In the genomic region with DNA sequence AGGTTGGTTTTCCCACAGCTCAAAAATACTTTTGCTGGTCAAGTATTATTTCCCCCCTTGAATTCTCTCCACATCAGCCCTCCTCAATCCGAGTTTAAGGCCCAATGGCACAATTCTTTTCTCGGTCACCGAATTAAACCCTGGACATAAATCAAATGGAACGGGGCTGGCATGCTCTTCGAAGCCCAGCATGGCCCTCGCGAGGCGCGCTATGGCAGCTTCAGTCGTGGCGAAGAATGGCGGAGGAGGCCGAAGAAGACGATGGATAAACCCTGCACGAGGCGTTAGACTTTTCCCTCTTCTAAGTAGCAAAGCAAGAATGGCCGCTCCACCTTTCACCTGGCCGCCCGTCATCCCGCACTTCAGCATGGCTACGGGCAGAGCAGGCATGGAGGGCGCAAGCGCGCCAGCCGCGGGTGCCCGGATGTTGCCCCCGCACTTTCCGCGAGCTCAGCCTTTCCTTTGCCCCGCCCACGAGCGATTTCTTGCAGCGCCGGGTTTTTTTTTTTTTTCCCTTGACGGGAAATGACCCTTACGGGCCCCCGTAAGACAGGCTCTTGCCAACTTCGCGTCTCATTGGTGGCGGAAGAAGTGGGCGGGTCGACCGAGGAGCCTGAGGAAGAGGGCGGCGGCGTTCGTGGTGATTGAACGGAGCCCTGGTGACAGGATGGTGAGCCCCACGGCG, we compare ENCODE assay signal across 7 mouse cellular contexts. TPM values are rescaled to one million over a fixed set of nuclear protein-coding genes. Genes with fewer than 3 reads are reported as not detected.
DNase-seq lines count a peak whose midpoint lies in the region; ATAC-seq lines count a peak whose summit lies in the region.

A gene (minus strand): TSS at position 427 of the 685 bp plus-strand sequence.
A gene (plus strand): TSS at position 563 of the 685 bp plus-strand sequence.

- peak within 1 kb of the TSS; percentile 94 for H3K4me3 ChIP-seq in intestine, embryonic 16.5 days (ENCODE audit: low read length)
- H3K4me3 ChIP-seq in midbrain, embryonic 11.5 days (ENCODE audit: low read depth, low read length) = peak within 1 kb of the TSS; percentile 93

- peak within 1 kb of the TSS; percentile 93 for H3K9ac ChIP-seq in intestine, embryonic 16.5 days (ENCODE audit: low read depth, low read length)
- H3K9ac ChIP-seq in midbrain, embryonic 11.5 days (ENCODE audit: low read length) = peak within 1 kb of the TSS; percentile 86

- peak; percentile 96 for ATAC-seq in intestine, embryonic 16.5 days
- ATAC-seq in midbrain, embryonic 11.5 days (ENCODE audit: low FRiP score) = peak; percentile 95

- peak within 1 kb of the TSS; percentile 76 for H3K4me2 ChIP-seq in intestine, embryonic 16.5 days (ENCODE audit: low read depth, low read length)
- H3K4me2 ChIP-seq in midbrain, embryonic 11.5 days = peak within 1 kb of the TSS; percentile 84

- H3K9me3 ChIP-seq in intestine, embryonic 16.5 days (ENCODE audit: control insufficient read depth, low read length) = no peaks in the 10 kb centered on the region
- no peaks in the 10 kb centered on the region for H3K9me3 ChIP-seq in midbrain, embryonic 11.5 days (ENCODE audit: control insufficient read depth, low read length)

- H3K36me3 ChIP-seq in intestine, embryonic 16.5 days (ENCODE audit: control insufficient read depth, insufficient read depth, low read length) = no peaks in the 10 kb centered on the region
- H3K36me3 ChIP-seq in midbrain, embryonic 11.5 days (ENCODE audit: control insufficient read depth, insufficient read depth, low read length) = no peaks in the 10 kb centered on the region

- intact Hi-C loops in left cerebral cortex, postnatal 36 days (cut with DNase I) = loop anchor here (1.0 kb wide), 1 partner anchor 18 kb away; a partner anchor contains a TSS

- H3K4me1 ChIP-seq in intestine, embryonic 16.5 days (ENCODE audit: control insufficient read depth, insufficient read depth, low read length) = peaks cover 13% of the 10 kb centered on the region
- H3K4me1 ChIP-seq in midbrain, embryonic 11.5 days (ENCODE audit: control insufficient read depth, insufficient read depth, low read length) = 0 out of 2 replicates have a peak, but pooled peaks cover 2% of the 10 kb centered on the region

- H3K27ac ChIP-seq in intestine, embryonic 16.5 days (ENCODE audit: low read length) = peak within 1 kb of the TSS; percentile 78
- 0 out of 2 replicates have a peak within 1 kb of the TSS, but pooled peaks have one; percentile 12 for H3K27ac ChIP-seq in midbrain, embryonic 11.5 days (ENCODE audit: low read depth, low read length)

- no peaks in the 10 kb centered on the region for H3K27me3 ChIP-seq in intestine, embryonic 16.5 days (replicated peaks; ENCODE audit: control insufficient read depth, insufficient read depth, low read length)
- no peaks in the 10 kb centered on the region for H3K27me3 ChIP-seq in midbrain, embryonic 11.5 days (ENCODE audit: control insufficient read depth, insufficient read depth, low read length)

- DNase-seq in adrenal gland, adult 8-10 months = peak; percentile 96
- DNase-seq in embryo, embryonic 9.5 days (ENCODE audit: extremely low spot score) = peak; percentile 99
- peak; percentile 98 to 99 for DNase-seq in gastrocnemius, postnatal 4 days (ENCODE audit: low spot score in 2 of 2)
- peak; percentile 98 to 99 for DNase-seq in left cerebral cortex, postnatal 36 days (ENCODE audit: low spot score in 2 of 2)
- DNase-seq in midbrain, embryonic 11.5 days (ENCODE audit: low spot score, missing footprints) = peak; percentile 100
- DNase-seq in skeletal muscle tissue, adult 2 months (ENCODE audit: low read depth, low spot score) = peak; percentile 99

- 1% methylated on average over 51 of the region's 51 CpGs for WGBS in intestine, embryonic 16.5 days
- WGBS in midbrain, embryonic 11.5 days = 2% methylated on average over 51 of the region's 51 CpGs

RNA-seq across cellular contexts. Expression of the first gene that starts in this region (rescaled TPM):
- total RNA-seq in adrenal gland, adult 8-10 months (2022) = 1 to 10 TPM; 2.4 to 5.4 (median 4.5) TPM
- 1 to 10 TPM; 3.6 to 3.8 TPM for total RNA-seq in gastrocnemius, postnatal 4 days (2021)
- 7.4 and 7.6 TPM in 2 replicates for polyA plus RNA-seq in intestine, embryonic 16.5 days (2015; fragmentation: Nextera tagmentation; extraction: Ambion mirVana)
- total RNA-seq in left cerebral cortex, postnatal 36 days (2021) = 1 to 10 TPM; 2.8 to 4.6 TPM
- polyA plus RNA-seq in midbrain, embryonic 11.5 days (2014; fragmentation: Nextera tagmentation; extraction: Ambion mirVana) = 9.7 and 11.1 TPM in 2 replicates

RNA-seq across cellular contexts. Expression of the second gene that starts in this region (rescaled TPM):
- total RNA-seq in adrenal gland, adult 8-10 months (2022) = 100 to 1,000 TPM; 147 to 170 (median 156) TPM
- 10 to 100 TPM; 74.3 to 85.5 TPM for total RNA-seq in gastrocnemius, postnatal 4 days (2021)
- polyA plus RNA-seq in intestine, embryonic 16.5 days (2015; fragmentation: Nextera tagmentation; extraction: Ambion mirVana) = 289 and 291 TPM in 2 replicates
- 100 to 1,000 TPM; 185 to 191 TPM for total RNA-seq in left cerebral cortex, postnatal 36 days (2021)
- polyA plus RNA-seq in midbrain, embryonic 11.5 days (2014; fragmentation: Nextera tagmentation; extraction: Ambion mirVana) = 211 and 215 TPM in 2 replicates

Comparison
In these comparisons a context has a peak if more than half of its experiments do, and no peak if none do; other contexts are left out.
1. Peak in every context shown above with its lines: DNase-seq, ATAC-seq, H3K4me3 ChIP-seq and H3K27ac ChIP-seq.